Mouse (Mus musculus) stomach, embryonic 16.5 days (tissue): ENCODE measurements around the gene Smim14. TPM values are rescaled to one million over a fixed set of nuclear protein-coding genes. Genes with fewer than 3 reads are reported as not detected.
A peak's percentile ranks its signal among the peaks of the same experiment; 100 is the strongest.

Experiments
- ATAC-seq: fragments of 200-750 bp; cut with Nextera tagmentation; 2 replicates; pipeline ENCODE4 v1.8.0; 2017; ENCODE audit warnings: moderate number of reproducible peaks, moderate TSS enrichment; ENCODE audit not compliant: insufficient read depth, low FRiP score
- H3K27ac ChIP-seq: fragments of 300-500 bp; sonication (generic); 2 replicates; pipeline ENCODE4 v1.5.1; 2014; ENCODE audit warnings: low read length
- H3K27me3 ChIP-seq: fragments of 300-500 bp; sonication (generic); 2 replicates; pipeline ENCODE4 v1.6.1; 2014; ENCODE audit warnings: low read length, control low read depth, mixed read lengths; ENCODE audit not compliant: control insufficient read depth, insufficient read depth
- H3K36me3 ChIP-seq: fragments of 300-500 bp; sonication (generic); 2 replicates; pipeline ENCODE4 v1.6.1; 2014; ENCODE audit warnings: low read length; ENCODE audit not compliant: control insufficient read depth, insufficient read depth
- H3K4me1 ChIP-seq: fragments of 300-500 bp; sonication (generic); 2 replicates; pipeline ENCODE4 v1.6.1; 2014; ENCODE audit warnings: low read length, control low read depth, mixed read lengths; ENCODE audit not compliant: control insufficient read depth, insufficient read depth
- H3K4me2 ChIP-seq: fragments of 300-500 bp; sonication (generic); 2 replicates; pipeline ENCODE4 v1.6.1; 2014; ENCODE audit warnings: low read depth, low read length, mixed read lengths
- H3K4me3 ChIP-seq: fragments of 300-500 bp; sonication (generic); replicated peaks from 2 replicates; pipeline ENCODE4 v1.5.1; 2014; ENCODE audit warnings: mild to moderate bottlenecking, low read length
- H3K9ac ChIP-seq: fragments of 300-500 bp; sonication (generic); 2 replicates; pipeline ENCODE4 v1.6.1; 2014; ENCODE audit warnings: low read length
- H3K9me3 ChIP-seq: fragments of 300-500 bp; sonication (generic); replicated peaks from 2 replicates; pipeline ENCODE4 v1.6.1; 2016; ENCODE audit warnings: low read length, control low read depth; ENCODE audit not compliant: control insufficient read depth
- WGBS: fragments of 180-500 bp; shearing (Covaris S2); extraction: QIAGEN DNeasy Blood & Tissue Kit; methylation state at CpG from one replicate; pipeline ENCODE4 v1.1.7; 2014; 5-methylcytosine and 5-hydroxymethylcytosine counted together
- polyA plus RNA-seq: library from polyadenylated mRNA; unstranded; fragments of >200 nt; fragmentation: Nextera tagmentation; extraction: Ambion mirVana; gene quantifications from 2 replicates; pipeline ENCODE4 v1.2.1, GENCODE M21; 2015

Smim14 gene
- polyA plus RNA-seq, 1 experiment from 2014 or later, result 192 TPM

GRCm38 (mm10) chr5:65435363-65435805, 101.6 kb downstream of the Smim14 start:
- peaks cover 10% of the 10 kb centered on the region for H3K4me1 ChIP-seq
- H3K27me3 ChIP-seq, result no peaks in the 10 kb centered on the region
- no peak for ATAC-seq
- H3K27ac ChIP-seq, result peak overlapping the region; percentile 85
- no peaks in the 10 kb centered on the region for H3K36me3 ChIP-seq
- no peaks in the 10 kb centered on the region for H3K9me3 ChIP-seq
- peak overlapping the region; percentile 60 for H3K4me2 ChIP-seq
- peak overlapping the region; percentile 82 for H3K9ac ChIP-seq
- under 1% methylated on average over 47 of the region's 47 CpGs for WGBS
- H3K4me3 ChIP-seq, result peak overlapping the region; percentile 81

GRCm38 (mm10) chr5:65434471-65435362, 102.3 kb downstream of the Smim14 start:
- Histone ChIP-seq H3K27me3 (no peaks in the 10 kb centered on the region), H3K9ac (peak overlapping the region; percentile 82), H3K4me2 (peak overlapping the region; percentile 60), H3K9me3 (no peaks in the 10 kb centered on the region), H3K27ac (peak overlapping the region; percentile 85), H3K4me3 (peak overlapping the region; percentile 81), H3K4me1 (peaks cover 10% of the 10 kb centered on the region), H3K36me3 (no peaks in the 10 kb centered on the region)
- ATAC-seq, result no peak
- 3% methylated on average over 15 of the region's 15 CpGs for WGBS

- WGBS, result 76% methylated on average over 5 of the region's 5 CpGs
- no peak overlapping the region for H3K9ac ChIP-seq
- H3K4me3 ChIP-seq, result no peak overlapping the region
- H3K27ac ChIP-seq, result peak overlapping the region; percentile 39; the same call in 1 of the 2 replicates
- no peak for ATAC-seq
- H3K4me1 ChIP-seq, result peaks cover 14% of the 10 kb centered on the region
- no peaks in the 10 kb centered on the region for H3K27me3 ChIP-seq
- H3K4me2 ChIP-seq, result no peak overlapping the region
- no peaks in the 10 kb centered on the region for H3K9me3 ChIP-seq
- H3K36me3 ChIP-seq, result 0 out of 2 replicates have a peak, but pooled peaks cover 10% of the 10 kb centered on the region
Observed at GRCm38 (mm10) chr5:65429441-65429840, 107.5 kb downstream of the Smim14 start.

- Histone ChIP-seq H3K4me3 (no peak overlapping the region), H3K9me3 (no peaks in the 10 kb centered on the region), H3K36me3 (0 out of 2 replicates have a peak, but pooled peaks cover 15% of the 10 kb centered on the region), H3K4me2 (no peak overlapping the region), H3K27me3 (no peaks in the 10 kb centered on the region), H3K27ac (peak overlapping the region; percentile 79), H3K4me1 (peaks cover 7% of the 10 kb centered on the region), H3K9ac (no peak overlapping the region)
- WGBS, result 34% methylated on average over 4 of the region's 4 CpGs
- ATAC-seq, result peak; percentile 49; the same call in 1 of the 2 replicates
Observed at GRCm38 (mm10) chr5:65428321-65428720, 108.7 kb downstream of the Smim14 start.

- Histone ChIP-seq H3K9me3 (no peaks in the 10 kb centered on the region), H3K4me1 (peaks cover 4% of the 10 kb centered on the region), H3K4me3 (no peak overlapping the region), H3K36me3 (0 out of 2 replicates have a peak, but pooled peaks cover 20% of the 10 kb centered on the region), H3K27me3 (no peaks in the 10 kb centered on the region), H3K4me2 (no peak overlapping the region), H3K27ac (no peak overlapping the region), H3K9ac (no peak overlapping the region)
- ATAC-seq, result no peak
- 71% methylated on average over 5 of the region's 5 CpGs for WGBS
Observed at GRCm38 (mm10) chr5:65425251-65425650, 111.7 kb downstream of the Smim14 start.

- 58% methylated on average over 6 of the region's 6 CpGs for WGBS
- Histone ChIP-seq H3K36me3 (peaks cover 23% of the 10 kb centered on the region; the same call in 1 of the 2 replicates), H3K27ac (peak overlapping the region; percentile 44), H3K9ac (no peak overlapping the region), H3K4me1 (peaks cover 4% of the 10 kb centered on the region), H3K9me3 (no peaks in the 10 kb centered on the region), H3K4me3 (no peak overlapping the region), H3K27me3 (no peaks in the 10 kb centered on the region), H3K4me2 (no peak overlapping the region)
- peak; percentile 91 for ATAC-seq
Observed at GRCm38 (mm10) chr5:65424215-65424614, 112.8 kb downstream of the Smim14 start.

- Histone ChIP-seq H3K27ac (no peak overlapping the region), H3K36me3 (peaks cover 23% of the 10 kb centered on the region; the same call in 1 of the 2 replicates)
- ATAC-seq, result no peak
Observed at GRCm38 (mm10) chr5:65422803-65423202, 114.2 kb downstream of the Smim14 start.

GRCm38 (mm10) chr5:65420822-65421221, 116.2 kb downstream of the Smim14 start:
- 62% methylated on average over 6 of the region's 6 CpGs for WGBS
- H3K27ac ChIP-seq, result no peak overlapping the region
- H3K27me3 ChIP-seq, result no peaks in the 10 kb centered on the region
- no peak for ATAC-seq
- H3K36me3 ChIP-seq, result peaks cover 17% of the 10 kb centered on the region; the same call in 1 of the 2 replicates
- H3K4me3 ChIP-seq, result no peak overlapping the region
- no peaks in the 10 kb centered on the region for H3K9me3 ChIP-seq
- H3K9ac ChIP-seq, result no peak overlapping the region
- H3K4me1 ChIP-seq, result peaks cover 7% of the 10 kb centered on the region
- H3K4me2 ChIP-seq, result no peak overlapping the region

More at GRCm38 (mm10) chr5:65422803-65423202, 114.2 kb downstream of the Smim14 start:
- H3K27me3 ChIP-seq, result no peaks in the 10 kb centered on the region
- H3K4me3 ChIP-seq, result no peak overlapping the region
- H3K9ac ChIP-seq, result no peak overlapping the region
- H3K4me1 ChIP-seq, result no peaks in the 10 kb centered on the region
- 92% methylated on average over 8 of the region's 8 CpGs for WGBS
- H3K9me3 ChIP-seq, result no peaks in the 10 kb centered on the region
- H3K4me2 ChIP-seq, result no peak overlapping the region

- Histone ChIP-seq H3K4me3 (no peak overlapping the region), H3K9me3 (no peaks in the 10 kb centered on the region), H3K4me1 (peaks cover 14% of the 10 kb centered on the region), H3K4me2 (no peak overlapping the region), H3K27me3 (no peaks in the 10 kb centered on the region), H3K9ac (no peak overlapping the region), H3K27ac (no peak overlapping the region), H3K36me3 (peaks cover 13% of the 10 kb centered on the region; the same call in 1 of the 2 replicates)
- ATAC-seq, result no peak
- 80% methylated on average over 10 of the region's 10 CpGs for WGBS
Observed at GRCm38 (mm10) chr5:65419136-65419535, 117.8 kb downstream of the Smim14 start.
